Mouse (Mus musculus): ENCODE data around the gene Lmx1b. TPM values are rescaled to one million over a fixed set of nuclear protein-coding genes. Genes with fewer than 3 reads are reported as not detected.

Lmx1b gene
- polyA plus RNA-seq, 1 experiment: not detected

DNA sequence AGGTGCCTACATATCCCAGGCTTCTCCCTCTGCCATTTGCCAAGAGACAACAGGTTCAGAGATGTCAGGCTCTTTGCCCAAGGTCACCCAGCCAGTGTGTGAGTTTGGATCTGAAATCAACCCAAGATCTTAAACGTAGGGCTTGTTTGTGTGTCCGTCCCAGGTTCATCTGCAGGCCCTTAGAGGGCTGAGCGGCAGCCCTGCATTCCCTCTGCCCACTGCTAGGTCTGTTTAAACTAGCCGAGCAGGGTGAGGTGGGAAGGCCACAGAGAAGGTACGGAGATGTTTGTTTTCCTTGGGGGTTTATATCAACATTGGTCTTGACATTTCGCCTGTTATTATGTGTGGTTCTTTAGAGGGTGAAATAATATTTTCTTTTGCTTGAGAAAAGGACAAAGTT is 28.4 kb upstream of the Lmx1b start:
- Histone ChIP-seq H3K79me2 (ENCODE audit: control insufficient read depth, insufficient read depth) (no peaks in the 10 kb centered on the region), H3K27me3 (ENCODE audit: control insufficient read depth, insufficient read depth, insufficient read length) (peaks cover 85% of the 10 kb centered on the region), H3K4me2 (ENCODE audit: low read depth) (no peak overlapping the region), H3K36me3 (ENCODE audit: control insufficient read depth, insufficient read depth) (no peaks in the 10 kb centered on the region), H3K4me3 (no peak overlapping the region), H3ac (ENCODE audit: control insufficient read depth, insufficient read length) (no peak overlapping the region)
- no peak for TF ChIP-seq MAX (IDR thresholded peaks at IDR 0.05; ENCODE audit: low read depth)
- TF ChIP-seq POLR2A (IDR thresholded peaks at IDR 0.05; ENCODE audit: insufficient read length, low read depth): no peak
- no peak for TF ChIP-seq REST (IDR thresholded peaks at IDR 0.05; ENCODE audit: insufficient read depth, insufficient read length)
- no peak for TF ChIP-seq TCF12 (IDR thresholded peaks at IDR 0.05; ENCODE audit: insufficient read depth, poor library complexity, severe bottlenecking)
- TF ChIP-seq TCF3 (IDR thresholded peaks at IDR 0.05; ENCODE audit: insufficient read length, low read depth): no peak

DNA sequence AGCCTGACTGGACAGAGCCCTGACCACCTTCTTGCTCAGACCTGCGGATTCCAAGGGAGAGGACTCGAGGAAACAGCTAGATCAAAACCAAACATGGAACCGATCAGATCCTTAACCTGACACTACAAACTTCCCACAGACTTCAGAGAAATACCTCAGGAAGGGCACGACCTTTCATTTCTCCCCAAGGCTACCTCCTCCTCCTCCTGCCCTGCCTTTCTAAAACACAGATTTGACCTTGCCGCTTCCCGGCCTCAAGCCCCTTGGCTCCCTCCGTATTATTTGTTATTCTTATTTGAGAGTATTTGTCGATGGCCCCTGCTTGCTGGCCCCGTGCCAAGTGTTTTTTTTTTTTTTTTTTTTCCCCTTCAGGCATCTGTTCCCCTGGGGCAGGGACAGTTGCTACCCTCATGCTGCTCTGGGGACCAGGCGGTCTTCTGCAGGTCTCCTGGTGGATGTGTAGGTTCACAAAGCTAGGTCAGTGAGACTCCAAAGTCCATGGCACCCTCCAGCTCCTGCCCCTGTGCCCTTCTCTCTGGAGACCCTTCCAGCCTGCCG is 26.2 kb upstream of the Lmx1b start:
- H3K4me3 ChIP-seq: no peak overlapping the region
- no peaks in the 10 kb centered on the region for H3K79me2 ChIP-seq (ENCODE audit: control insufficient read depth, insufficient read depth)
- peaks cover 68% of the 10 kb centered on the region for H3K27me3 ChIP-seq (ENCODE audit: control insufficient read depth, insufficient read depth, insufficient read length)
- no peak overlapping the region for H3ac ChIP-seq (ENCODE audit: control insufficient read depth, insufficient read length)
- TF ChIP-seq POLR2A (IDR thresholded peaks at IDR 0.05; ENCODE audit: insufficient read length, low read depth) (no peak), TCF12 (IDR thresholded peaks at IDR 0.05; ENCODE audit: insufficient read depth, poor library complexity, severe bottlenecking) (no peak), MYOD1 (IDR thresholded peaks at IDR 0.05; ENCODE audit: control insufficient read depth in 1 of 3, insufficient read length in 2 of 3, low read depth in 2 of 3) (no peak), CEBPB (IDR thresholded peaks at IDR 0.05; ENCODE audit: insufficient read depth, poor library complexity, severe bottlenecking) (no peak), E2F4 (IDR thresholded peaks at IDR 0.05; ENCODE audit: insufficient read depth) (no peak), REST (IDR thresholded peaks at IDR 0.05; ENCODE audit: insufficient read depth, insufficient read length) (no peak), USF1 (IDR thresholded peaks at IDR 0.05; ENCODE audit: low read depth) (no peak), SRF (IDR thresholded peaks at IDR 0.05; ENCODE audit: control insufficient read depth, insufficient read length, low read depth) (no peak), POLR2AphosphoS2 (IDR thresholded peaks at IDR 0.05; ENCODE audit: insufficient read length, low read depth) (no peak), MAX (IDR thresholded peaks at IDR 0.05; ENCODE audit: low read depth) (no peak), MYOG (IDR thresholded peaks at IDR 0.05; ENCODE audit: control insufficient read depth in 1 of 3, insufficient read depth in 1 of 3, insufficient read length in 2 of 3, low read depth in 2 of 3) (no peak), TCF3 (IDR thresholded peaks at IDR 0.05; ENCODE audit: insufficient read length, low read depth) (no peak)
- no peak overlapping the region for H3K4me2 ChIP-seq (ENCODE audit: low read depth)
- H3K36me3 ChIP-seq (ENCODE audit: control insufficient read depth, insufficient read depth): no peaks in the 10 kb centered on the region

- Histone ChIP-seq H3K4me2 (ENCODE audit: low read depth) (no peak overlapping the region), H3K36me3 (ENCODE audit: control insufficient read depth, insufficient read depth) (no peaks in the 10 kb centered on the region), H3K79me2 (ENCODE audit: control insufficient read depth, insufficient read depth) (no peaks in the 10 kb centered on the region), H3K4me3 (no peak overlapping the region), H3K27me3 (ENCODE audit: control insufficient read depth, insufficient read depth, insufficient read length) (peaks cover 60% of the 10 kb centered on the region), H3ac (ENCODE audit: control insufficient read depth, insufficient read length) (no peak overlapping the region)
- TF ChIP-seq MYOD1 (IDR thresholded peaks at IDR 0.05; ENCODE audit: control insufficient read depth in 1 of 3, insufficient read length in 2 of 3, low read depth in 2 of 3) (no peak), USF1 (IDR thresholded peaks at IDR 0.05; ENCODE audit: low read depth) (no peak), CEBPB (IDR thresholded peaks at IDR 0.05; ENCODE audit: insufficient read depth, poor library complexity, severe bottlenecking) (no peak), TCF12 (IDR thresholded peaks at IDR 0.05; ENCODE audit: insufficient read depth, poor library complexity, severe bottlenecking) (no peak), POLR2AphosphoS2 (IDR thresholded peaks at IDR 0.05; ENCODE audit: insufficient read length, low read depth) (no peak), E2F4 (IDR thresholded peaks at IDR 0.05; ENCODE audit: insufficient read depth) (no peak), SRF (IDR thresholded peaks at IDR 0.05; ENCODE audit: control insufficient read depth, insufficient read length, low read depth) (no peak), TCF3 (IDR thresholded peaks at IDR 0.05; ENCODE audit: insufficient read length, low read depth) (no peak), MYOG (IDR thresholded peaks at IDR 0.05; ENCODE audit: control insufficient read depth in 1 of 3, insufficient read depth in 1 of 3, insufficient read length in 2 of 3, low read depth in 2 of 3) (no peak), REST (IDR thresholded peaks at IDR 0.05; ENCODE audit: insufficient read depth, insufficient read length) (no peak), MAX (IDR thresholded peaks at IDR 0.05; ENCODE audit: low read depth) (no peak), POLR2A (IDR thresholded peaks at IDR 0.05; ENCODE audit: insufficient read length, low read depth) (no peak)
Observed at GRCm38 (mm10) chr2:33665363-33666058, 25.2 kb upstream of the Lmx1b start.

- H3ac ChIP-seq (ENCODE audit: control insufficient read depth, insufficient read length): no peak overlapping the region
- H3K27me3 ChIP-seq (ENCODE audit: control insufficient read depth, insufficient read depth, insufficient read length): peaks cover 57% of the 10 kb centered on the region
- TF ChIP-seq SRF (IDR thresholded peaks at IDR 0.05; ENCODE audit: control insufficient read depth, insufficient read length, low read depth): no peak
- TF ChIP-seq CEBPB (IDR thresholded peaks at IDR 0.05; ENCODE audit: insufficient read depth, poor library complexity, severe bottlenecking): no peak
- TF ChIP-seq TCF3 (IDR thresholded peaks at IDR 0.05; ENCODE audit: insufficient read length, low read depth): no peak
- no peak for TF ChIP-seq MAX (IDR thresholded peaks at IDR 0.05; ENCODE audit: low read depth)
- TF ChIP-seq TCF12 (IDR thresholded peaks at IDR 0.05; ENCODE audit: insufficient read depth, poor library complexity, severe bottlenecking): no peak
- no peak for TF ChIP-seq MYOD1 (IDR thresholded peaks at IDR 0.05; ENCODE audit: control insufficient read depth in 1 of 3, insufficient read length in 2 of 3, low read depth in 2 of 3)
- no peak for TF ChIP-seq USF1 (IDR thresholded peaks at IDR 0.05; ENCODE audit: low read depth)
- no peak for TF ChIP-seq POLR2AphosphoS2 (IDR thresholded peaks at IDR 0.05; ENCODE audit: insufficient read length, low read depth)
- TF ChIP-seq REST (IDR thresholded peaks at IDR 0.05; ENCODE audit: insufficient read depth, insufficient read length): no peak
- no peak for TF ChIP-seq E2F4 (IDR thresholded peaks at IDR 0.05; ENCODE audit: insufficient read depth)
- no peak for TF ChIP-seq POLR2A (IDR thresholded peaks at IDR 0.05; ENCODE audit: insufficient read length, low read depth)
- TF ChIP-seq MYOG (IDR thresholded peaks at IDR 0.05; ENCODE audit: control insufficient read depth in 1 of 3, insufficient read depth in 1 of 3, insufficient read length in 2 of 3, low read depth in 2 of 3): no peak
- no peaks in the 10 kb centered on the region for H3K79me2 ChIP-seq (ENCODE audit: control insufficient read depth, insufficient read depth)
- no peak overlapping the region for H3K4me2 ChIP-seq (ENCODE audit: low read depth)
- no peak overlapping the region for H3K4me3 ChIP-seq
- H3K36me3 ChIP-seq (ENCODE audit: control insufficient read depth, insufficient read depth): no peaks in the 10 kb centered on the region
Observed at GRCm38 (mm10) chr2:33664661-33665060, 24.4 kb upstream of the Lmx1b start.

Measured in myocyte (in vitro differentiated cells).